9 mouse cellular contexts compared by ENCODE assay signal in the genomic region with DNA sequence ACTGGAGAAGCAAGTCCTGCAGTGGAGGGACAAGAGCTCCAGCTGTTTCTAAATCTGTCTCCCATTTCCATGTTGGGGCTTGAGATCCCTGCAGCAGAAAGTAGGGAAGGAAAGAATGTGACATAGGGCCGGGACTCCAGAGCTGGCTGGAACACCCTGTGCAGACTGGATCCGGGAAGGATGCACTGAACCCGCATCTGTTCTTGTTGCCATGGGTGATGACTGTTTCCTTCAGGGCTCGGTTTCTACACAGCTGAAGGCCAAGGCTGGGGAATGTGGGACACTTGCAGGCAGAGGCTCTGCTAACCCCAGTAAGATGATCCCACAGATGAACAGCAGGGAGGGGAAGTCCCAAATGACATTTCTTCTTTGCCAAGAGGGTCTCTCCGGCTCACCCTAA. TPM values are rescaled to one million over a fixed set of nuclear protein-coding genes. Genes with fewer than 3 reads are reported as not detected.
DNase-seq lines count a peak whose midpoint lies in the region; TF ChIP-seq lines count a peak whose summit lies in the region.
"Had no signal": no experiment of that assay in that cellular context is flagged by ENCODE, and none has a peak within 500 bp of the region (broad histone marks: within the 10 kb centered on the region; RNA-seq: fewer than 3 reads in every experiment).

No protein-coding gene starts in this region.

- peak overlapping the region; percentile 77 for H3K27ac ChIP-seq in gastrocnemius, adult 2 months
- H3K27ac ChIP-seq: kidney, embryonic 15.5 days; lung, embryonic 15.5 days had no signal

- no peak overlapping the region for H3K4me3 ChIP-seq in gastrocnemius, adult 2 months
- H3K4me3 ChIP-seq: kidney, embryonic 15.5 days; lung, embryonic 15.5 days had no signal

- intact Hi-C loops in gastrocnemius, adult 2 months (cut with DNase I): no loop called here

- TF ChIP-seq CTCF in gastrocnemius, adult 2 months (IDR thresholded peaks at IDR 0.05): no peak

- DNase-seq in kidney, postnatal 14 days: peak; percentile 54
- DNase-seq in kidney, adult 11 months: no peak
- peak; percentile 13 for DNase-seq in embryo, embryonic 10.5 days (ENCODE audit: low spot score)
- DNase-seq in gastrocnemius, adult 2 months: peak; percentile 76
- peak; percentile 29 for DNase-seq in lung, postnatal 36 days
- no peak for DNase-seq in thymus, postnatal 0 days (ENCODE audit: low spot score)
- no peak for DNase-seq in right cerebral cortex, adult 2 months (ENCODE audit: low spot score in 2 of 2)

RNA-seq across cellular contexts. Expression of a gene that starts 11.2 kb away (rescaled TPM):
- 1 to 10 TPM; 1.0 to 2.4 TPM for total RNA-seq in gastrocnemius, adult 2 months (2021)
- polyA plus RNA-seq in thymus, postnatal 0 days (2015; fragmentation: Nextera tagmentation; extraction: Ambion mirVana): 1.9 and 2.9 TPM in 2 replicates

RNA-seq across cellular contexts. Expression of a gene that starts 43.5 kb away (rescaled TPM):
- 1 to 10 TPM; 2.9 to 4.6 TPM for total RNA-seq in gastrocnemius, adult 2 months (2021)
- polyA plus RNA-seq in thymus, postnatal 0 days (2015; fragmentation: Nextera tagmentation; extraction: Ambion mirVana): 11.9 and 12.0 TPM in 2 replicates

Comparison
In these comparisons a context has a peak if more than half of its experiments do, and no peak if none do; other contexts are left out.
1. DNase-seq: peak in kidney, postnatal 14 days (single experiment), embryo, embryonic 10.5 days (single experiment), gastrocnemius, adult 2 months (single experiment) and lung, postnatal 36 days (single experiment); none in kidney, adult 11 months (single experiment), thymus, postnatal 0 days (single experiment) and right cerebral cortex, adult 2 months (0 of 2).